Mouse (Mus musculus) left cerebral cortex, adult 11 months (tissue): ENCODE measurements at regions not wholly inside any gene's neighbourhood (a gene's known extent, or its start where the extent isn't known, plus 50 kb on each side); places are given as distances from the start of the nearest gene placed in this dataset.
"Not testable (repeated sequence)": the region's sequence is repeated elsewhere in the genome, so short reads cannot be mapped to it uniquely, and the experiment has no call there.

Source experiments
- DNase-seq: peaks from one replicate; pipeline ENCODE4 v3.0.0; 2022; ENCODE audit warnings: low spot score

DNA sequence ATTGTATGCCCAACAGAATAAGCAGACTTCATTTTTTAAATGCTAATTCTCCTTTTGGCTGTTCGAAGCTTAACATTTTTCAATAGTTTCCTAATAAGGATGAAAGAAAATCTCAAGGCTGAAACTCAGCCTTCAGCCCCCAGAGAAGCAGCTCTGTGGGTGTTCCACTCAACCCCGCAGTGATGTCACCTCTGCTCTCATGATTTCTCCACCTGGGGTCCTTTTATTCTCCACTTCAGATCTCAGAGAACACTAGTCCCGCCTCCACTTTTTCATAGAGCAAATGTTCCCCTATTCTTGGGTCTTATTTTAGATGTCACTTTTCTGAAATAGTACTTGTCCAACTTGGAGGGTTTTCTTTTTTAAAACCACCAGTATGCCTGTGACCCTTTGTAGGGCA is 567.3 kb downstream of the Cntn3 start:
- DNase-seq = no peak

- DNase-seq = no peak
Measured at GRCm38 (mm10) chr6:101998181-101998580, 574.7 kb downstream of the Cntn3 start.

- DNase-seq = no peak
Measured at GRCm38 (mm10) chr6:101997629-101998028, 575.3 kb downstream of the Cntn3 start.

DNA sequence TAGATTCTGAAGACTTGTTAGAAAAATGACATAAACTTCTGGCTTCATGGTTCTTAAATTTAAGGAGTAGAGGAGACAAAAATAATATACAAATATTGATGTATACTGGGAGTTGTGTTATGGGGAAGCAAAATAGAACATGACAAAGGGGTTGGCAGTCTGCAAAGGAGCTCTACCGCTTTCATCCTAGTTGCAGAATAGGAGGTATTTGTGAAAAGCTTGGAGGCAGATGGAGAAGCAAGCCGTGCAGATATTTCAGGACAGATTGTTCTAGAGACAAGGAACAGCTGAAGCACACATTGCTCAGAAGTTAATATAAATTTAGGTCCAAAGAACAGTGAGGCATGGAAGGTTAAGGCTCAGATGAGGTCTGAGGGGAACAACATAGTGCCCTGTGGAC is 580.1 kb downstream of the Cntn3 start:
- no peak for DNase-seq

GRCm38 (mm10) chr6:101981656-101982055 is 591.2 kb downstream of the Cntn3 start:
- DNase-seq = no peak

DNA sequence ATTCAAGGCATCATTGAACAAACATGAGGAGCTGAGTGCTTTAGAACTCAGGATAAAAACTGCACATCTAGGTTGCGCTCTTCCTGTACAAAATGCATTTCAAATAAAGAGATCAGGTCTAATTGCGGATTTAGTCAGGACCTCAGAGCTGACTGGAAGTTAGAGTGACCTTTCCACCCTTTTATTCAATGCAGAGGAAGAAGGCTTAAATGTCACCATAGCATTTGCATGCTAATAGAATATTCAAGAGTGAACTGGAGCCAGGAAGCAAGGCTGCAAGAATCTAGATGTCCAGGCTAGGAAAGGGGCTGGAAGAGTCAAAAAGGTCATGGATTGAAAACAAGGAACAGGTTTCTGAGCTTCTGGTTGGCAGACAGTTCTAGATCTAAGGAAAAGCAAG is 593.7 kb downstream of the Cntn3 start:
- no peak for DNase-seq

DNA sequence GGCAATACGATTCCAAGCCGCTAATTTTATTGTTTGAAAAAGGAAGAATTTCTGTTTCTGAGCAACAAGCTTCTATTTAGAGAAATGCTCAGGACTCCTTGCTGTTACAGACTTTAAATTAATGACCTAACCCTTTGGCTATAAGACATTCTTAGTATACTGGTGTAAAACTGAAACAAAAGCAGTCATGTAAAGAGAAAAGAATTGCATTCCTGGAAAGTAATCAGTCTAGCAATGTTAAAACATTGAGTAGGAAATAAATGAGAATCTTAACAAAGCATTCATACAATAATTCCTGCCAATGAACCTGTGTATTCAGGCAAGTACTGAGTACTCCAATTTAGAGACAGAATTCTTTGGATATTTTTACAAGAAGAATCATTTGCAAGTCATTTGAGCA is 587.2 kb upstream of the Pdzrn3 start:
- DNase-seq = no peak

- not testable (repeated sequence) for DNase-seq
Measured at GRCm38 (mm10) chr6:101961476-101961875, 583.8 kb upstream of the Pdzrn3 start.

DNA sequence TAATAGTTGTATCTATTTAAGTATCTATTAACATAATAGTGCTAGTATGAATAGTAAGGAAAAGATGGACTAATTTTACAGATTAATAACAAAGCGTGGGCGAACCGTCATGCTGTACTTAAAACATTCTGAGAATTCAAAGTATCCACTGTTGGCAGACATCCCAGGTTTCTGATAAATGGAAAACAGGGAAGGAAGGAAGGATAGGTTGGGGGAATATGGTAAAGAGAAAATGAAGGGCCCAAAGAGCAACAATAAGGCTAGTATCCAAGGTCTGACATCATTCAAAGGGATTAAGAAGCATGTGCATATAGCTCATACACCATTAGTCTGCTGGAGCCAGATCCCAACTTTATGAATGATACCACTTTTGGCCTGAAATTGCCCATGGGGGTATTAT is 572.0 kb upstream of the Pdzrn3 start:
- no peak for DNase-seq

DNA sequence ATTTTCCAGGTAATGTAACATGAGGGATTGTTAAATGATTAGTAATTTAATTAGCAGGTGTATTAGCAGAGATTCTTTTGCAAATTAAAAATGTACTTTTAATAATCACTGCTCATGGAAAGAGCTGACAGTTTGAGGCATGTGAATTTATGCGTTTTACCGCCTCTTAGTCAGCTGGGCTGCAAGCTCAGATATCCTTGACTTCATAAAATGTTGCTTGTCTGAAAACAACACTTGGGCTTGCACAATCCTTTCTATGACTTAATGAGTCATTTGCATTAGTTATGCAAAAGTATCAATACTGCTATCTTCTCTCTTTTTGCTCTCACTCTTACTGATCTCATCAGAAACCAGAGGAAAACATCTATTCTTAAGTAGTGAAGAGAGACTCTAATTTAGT is 571.3 kb upstream of the Pdzrn3 start:
- DNase-seq = no peak

DNA sequence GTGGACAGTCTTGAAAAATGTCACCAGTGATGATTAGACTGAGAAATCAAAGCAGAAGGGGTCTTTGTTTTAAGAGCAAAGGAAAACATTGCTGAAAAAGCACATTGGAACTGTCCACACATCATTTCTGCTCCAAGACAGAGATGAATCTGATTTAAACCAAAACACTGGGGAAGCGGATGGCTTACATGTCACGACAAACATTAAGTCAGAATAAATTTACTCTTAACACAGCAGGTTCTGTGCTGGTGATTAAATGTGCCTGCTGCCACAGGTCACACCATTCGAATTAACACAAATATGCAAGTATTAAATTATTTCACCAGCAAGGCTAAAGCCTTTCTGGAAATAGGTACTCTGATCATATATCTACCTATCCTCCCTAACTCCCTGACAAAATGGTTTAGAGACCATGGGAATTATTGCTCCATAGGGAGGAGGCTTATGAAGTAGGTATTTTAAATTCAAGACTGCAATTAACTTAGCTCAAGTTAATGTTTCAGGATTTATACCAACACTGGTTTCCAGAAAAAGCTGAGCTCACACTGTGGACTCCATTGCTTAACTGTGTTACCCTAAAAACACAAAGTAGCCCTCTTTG is 562.7 kb upstream of the Pdzrn3 start:
- DNase-seq = no peak

GRCm38 (mm10) chr6:101938393-101938985 is 560.8 kb upstream of the Pdzrn3 start:
- DNase-seq = no peak

DNA sequence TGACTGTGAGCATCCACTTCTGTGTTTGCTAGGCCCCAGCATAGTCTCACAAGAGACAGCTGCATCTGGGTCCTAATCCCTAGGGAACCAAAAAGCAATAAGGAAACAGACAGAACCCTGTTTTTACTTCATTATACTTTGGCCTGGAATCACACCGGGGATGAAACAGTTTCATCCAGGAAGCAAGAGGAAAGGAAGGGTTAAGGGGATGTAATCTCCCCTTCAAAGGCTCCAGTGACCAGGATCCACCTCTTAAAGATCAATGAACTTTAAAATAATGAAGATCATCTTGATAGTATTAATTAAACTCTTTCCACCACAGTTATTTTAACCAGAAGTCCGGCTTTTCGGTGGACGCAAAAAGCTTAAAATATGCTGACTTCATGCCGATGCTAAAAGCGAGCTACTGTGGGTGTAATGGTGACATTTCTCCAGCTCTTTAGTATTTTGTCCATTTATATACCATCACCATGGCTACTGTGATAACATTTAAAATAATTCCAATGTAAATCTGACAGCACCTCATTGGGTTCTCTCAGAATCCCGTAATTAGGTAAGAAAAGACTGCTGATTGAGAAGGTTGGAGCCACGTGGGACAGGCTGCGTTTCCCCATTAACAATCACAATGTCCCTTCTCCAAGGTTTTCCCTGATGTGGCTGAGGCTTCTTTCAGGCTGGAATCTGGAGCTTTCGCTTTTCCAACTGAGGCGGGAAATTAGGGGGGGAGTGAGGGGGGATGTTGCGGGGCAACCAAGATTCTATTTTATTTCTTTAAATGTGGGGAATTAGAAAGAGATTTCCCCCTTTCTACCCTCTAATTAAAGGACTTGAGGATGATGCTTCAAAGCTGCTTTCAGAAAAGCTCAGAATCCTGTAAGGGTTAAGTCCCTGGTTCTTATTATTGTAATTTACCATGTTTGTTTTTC is 560.0 kb upstream of the Pdzrn3 start:
- peak; percentile 23 for DNase-seq

- DNase-seq = no peak
Measured at GRCm38 (mm10) chr6:101931768-101932167, 554.1 kb upstream of the Pdzrn3 start.

GRCm38 (mm10) chr6:101921686-101922085 is 544.0 kb upstream of the Pdzrn3 start:
- no peak for DNase-seq

DNA sequence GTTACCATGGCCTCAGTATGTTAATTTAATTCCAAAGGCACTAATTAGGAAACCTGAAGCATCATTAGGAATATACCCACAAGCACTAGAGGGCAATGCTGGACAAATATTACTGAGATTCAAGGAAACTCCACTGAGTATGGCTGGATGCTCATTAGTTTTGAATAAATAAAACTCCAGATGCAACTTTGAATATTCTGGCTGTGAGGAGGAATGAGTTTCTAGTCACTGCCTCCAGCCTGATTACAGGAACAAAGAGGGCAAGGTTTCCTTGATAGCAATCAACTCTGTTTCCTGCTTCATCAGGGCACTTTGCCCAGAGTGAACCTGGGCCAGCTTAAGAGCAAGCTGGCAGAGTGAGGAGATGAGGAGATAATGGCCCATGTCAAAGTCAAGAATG is 543.5 kb upstream of the Pdzrn3 start:
- DNase-seq = no peak

DNA sequence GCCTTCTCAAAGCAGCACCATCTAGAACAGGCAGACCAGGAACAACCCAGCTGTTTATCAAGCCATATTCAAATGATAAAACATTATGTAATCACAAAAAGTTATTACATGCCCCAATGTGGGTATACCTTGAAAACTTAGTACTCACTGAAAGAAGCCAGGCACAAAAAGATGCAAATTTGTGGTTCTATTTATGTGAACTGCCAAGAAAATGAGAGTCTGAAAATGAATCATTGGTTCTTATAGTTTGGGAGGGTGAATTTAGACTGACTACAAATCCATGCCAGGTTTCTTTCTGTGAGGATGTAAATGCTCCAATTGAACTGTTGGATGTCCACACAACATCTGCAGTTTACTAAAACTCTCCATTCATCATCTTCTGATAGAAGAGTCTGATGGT is 541.2 kb upstream of the Pdzrn3 start:
- no peak for DNase-seq

DNA sequence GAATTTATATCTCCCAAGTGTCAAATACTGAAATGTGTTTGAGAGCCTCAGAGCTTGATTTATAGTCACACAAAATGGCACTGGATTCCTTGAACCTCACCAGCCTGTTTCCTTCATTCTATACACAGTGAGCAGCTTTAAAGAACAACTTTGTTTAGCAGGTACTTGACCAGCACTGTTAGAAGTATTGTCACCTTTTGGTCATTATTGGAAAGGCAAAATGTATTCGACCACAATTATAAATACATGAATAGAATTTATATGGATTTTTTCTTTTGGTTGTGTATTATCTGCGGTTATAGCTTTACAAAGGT is 527.3 kb upstream of the Pdzrn3 start:
- DNase-seq = no peak

DNA sequence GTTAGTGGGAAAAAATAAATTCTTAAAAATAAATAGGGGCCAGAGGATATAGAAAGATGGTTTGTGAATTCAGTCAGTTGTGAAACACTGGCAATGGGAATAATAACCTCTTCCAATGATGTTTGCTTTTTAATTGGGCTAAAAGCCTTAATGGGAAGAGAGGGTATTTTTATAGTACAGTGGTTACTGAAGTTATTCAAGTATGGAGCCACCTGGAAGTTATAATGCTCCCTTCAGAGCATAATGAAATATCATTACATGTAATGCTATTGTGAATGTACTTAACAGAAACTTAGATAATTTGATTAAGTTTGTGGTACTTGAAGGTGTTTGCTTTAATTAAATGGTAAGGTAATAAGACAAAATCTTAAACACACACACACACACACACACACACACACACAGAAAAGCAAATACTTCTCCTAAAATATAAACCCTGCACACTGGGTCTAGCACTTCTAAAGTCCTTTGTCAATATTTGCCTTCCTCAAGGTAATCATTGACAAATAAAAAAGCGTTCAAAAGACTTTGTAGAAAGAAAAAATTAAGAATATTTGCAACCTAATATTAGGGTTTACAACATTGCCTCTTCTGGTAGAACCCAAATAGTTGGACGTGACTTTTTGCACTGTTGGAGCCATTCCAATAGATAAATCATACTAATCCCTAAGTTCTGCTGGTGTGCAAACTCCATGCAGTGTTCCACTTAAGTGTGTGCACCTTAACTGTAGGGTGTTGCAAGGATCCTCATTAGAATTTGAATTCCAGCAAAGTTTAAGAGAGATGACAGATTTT is 526.7 kb upstream of the Pdzrn3 start:
- no peak for DNase-seq

- no peak for DNase-seq
Measured at GRCm38 (mm10) chr6:101902276-101902675, 524.6 kb upstream of the Pdzrn3 start.

- DNase-seq = no peak
Measured at GRCm38 (mm10) chr6:101898544-101898943, 520.8 kb upstream of the Pdzrn3 start.

GRCm38 (mm10) chr6:101890655-101891054 is 513.0 kb upstream of the Pdzrn3 start:
- DNase-seq = no peak

DNA sequence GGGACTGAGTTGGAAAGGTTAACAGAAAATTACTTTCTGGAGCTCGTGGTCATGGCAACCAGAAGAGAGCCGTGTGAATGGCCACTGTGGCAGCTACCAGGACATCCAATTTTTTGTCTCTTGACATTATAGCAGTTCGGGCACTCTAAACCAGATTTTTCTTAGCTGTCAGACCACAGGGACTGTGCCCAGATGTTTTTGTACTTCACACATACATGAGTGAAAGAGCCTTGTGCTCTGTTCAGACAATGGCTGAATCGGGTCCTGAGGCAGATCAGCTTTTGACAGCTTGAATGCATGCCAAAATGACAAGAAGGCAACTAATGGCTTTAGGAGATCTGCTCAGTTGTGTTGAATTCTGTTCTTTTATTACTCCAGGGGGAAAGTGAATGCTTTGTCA is 505.2 kb upstream of the Pdzrn3 start:
- no peak for DNase-seq
